Mouse (Mus musculus): ENCODE data around the gene Dpp9. TPM values are rescaled to one million over a fixed set of nuclear protein-coding genes. Genes with fewer than 3 reads are reported as not detected.

Dpp9 gene
- polyA plus RNA-seq, 1 experiment from 2014 or later = 19.6 TPM

- Histone ChIP-seq H3K36me3 (no peaks in the 10 kb centered on the region), H3K9ac (no peak overlapping the region), H3K4me3 (replicated peaks) (no peak overlapping the region), H3K4me1 (replicated peaks) (peaks cover 28% of the 10 kb centered on the region), H3K27ac (no peak overlapping the region), H3K4me2 (no peak overlapping the region), H3K9me3 (replicated peaks) (no peaks in the 10 kb centered on the region), H3K27me3 (peaks cover 50% of the 10 kb centered on the region)
- ATAC-seq (ENCODE audit: low read depth) (no peak), DNase-seq (peak; percentile 30)
- 1% methylated on average over 9 of the region's 9 CpGs for WGBS (ENCODE audit: insufficient replicate concordance)
These were observed 59.0 kb downstream of the Dpp9 start for GRCm38 (mm10) chr17:56159729-56160128.

GRCm38 (mm10) chr17:56153643-56154042 is 65.1 kb downstream of the Dpp9 start:
- Histone ChIP-seq H3K4me3 (replicated peaks) (no peak overlapping the region), H3K9me3 (replicated peaks) (no peaks in the 10 kb centered on the region), H3K27me3 (peaks cover 73% of the 10 kb centered on the region), H3K4me2 (no peak overlapping the region), H3K36me3 (no peaks in the 10 kb centered on the region), H3K9ac (no peak overlapping the region), H3K4me1 (replicated peaks) (peaks cover 12% of the 10 kb centered on the region), H3K27ac (no peak overlapping the region)
- no peak for DNase-seq
- 41% methylated on average over 9 of the region's 9 CpGs for WGBS (ENCODE audit: insufficient replicate concordance)
- ATAC-seq (ENCODE audit: low read depth) = peak; percentile 63

- no peaks in the 10 kb centered on the region for H3K36me3 ChIP-seq
- no peak overlapping the region for H3K27ac ChIP-seq
- no peak overlapping the region for H3K9ac ChIP-seq
- no peak for ATAC-seq (ENCODE audit: low read depth)
- H3K4me3 ChIP-seq (replicated peaks) = no peak overlapping the region
- H3K27me3 ChIP-seq = peaks cover 78% of the 10 kb centered on the region
- WGBS (ENCODE audit: insufficient replicate concordance) = 44% methylated on average over 2 of the region's 2 CpGs
- H3K9me3 ChIP-seq (replicated peaks) = no peaks in the 10 kb centered on the region
- no peak overlapping the region for H3K4me2 ChIP-seq
- peaks cover 15% of the 10 kb centered on the region for H3K4me1 ChIP-seq (replicated peaks)
- DNase-seq = no peak
These were observed 68.8 kb downstream of the Dpp9 start for GRCm38 (mm10) chr17:56149897-56150296.

- peak overlapping the region; percentile 19; the same call in 1 of the 2 replicates for H3K4me2 ChIP-seq
- no peaks in the 10 kb centered on the region for H3K9me3 ChIP-seq (replicated peaks)
- H3K27me3 ChIP-seq = peaks cover 82% of the 10 kb centered on the region
- H3K36me3 ChIP-seq = no peaks in the 10 kb centered on the region
- peaks cover 15% of the 10 kb centered on the region for H3K4me1 ChIP-seq (replicated peaks)
- no peak overlapping the region for H3K4me3 ChIP-seq (replicated peaks)
- H3K27ac ChIP-seq = no peak overlapping the region
- DNase-seq (no peak), ATAC-seq (ENCODE audit: low read depth) (no peak)
- no peak overlapping the region for H3K9ac ChIP-seq
- WGBS (ENCODE audit: insufficient replicate concordance) = 6% methylated on average over 30 of the region's 30 CpGs
These were observed 69.7 kb downstream of the Dpp9 start for GRCm38 (mm10) chr17:56148790-56149618.

GRCm38 (mm10) chr17:56148280-56148679 is 70.4 kb downstream of the Dpp9 start:
- ATAC-seq (ENCODE audit: low read depth) (no peak), DNase-seq (no peak)
- 17% methylated on average over 9 of the region's 9 CpGs for WGBS (ENCODE audit: insufficient replicate concordance)
- Histone ChIP-seq H3K4me2 (0 out of 2 replicates have a peak overlapping the region, but pooled peaks have one; percentile 19), H3K4me3 (replicated peaks) (no peak overlapping the region), H3K4me1 (replicated peaks) (peaks cover 12% of the 10 kb centered on the region), H3K9ac (no peak overlapping the region), H3K9me3 (replicated peaks) (no peaks in the 10 kb centered on the region), H3K27ac (no peak overlapping the region), H3K27me3 (peaks cover 85% of the 10 kb centered on the region), H3K36me3 (no peaks in the 10 kb centered on the region)

GRCm38 (mm10) chr17:56147420-56147819 is 71.3 kb downstream of the Dpp9 start:
- no peak overlapping the region for H3K4me2 ChIP-seq
- no peaks in the 10 kb centered on the region for H3K36me3 ChIP-seq
- no peak overlapping the region for H3K27ac ChIP-seq
- peaks cover 12% of the 10 kb centered on the region for H3K4me1 ChIP-seq (replicated peaks)
- H3K4me3 ChIP-seq (replicated peaks) = no peak overlapping the region
- ATAC-seq (ENCODE audit: low read depth) (no peak), DNase-seq (no peak)
- 45% methylated on average over 12 of the region's 12 CpGs for WGBS (ENCODE audit: insufficient replicate concordance)
- H3K27me3 ChIP-seq = peaks cover 89% of the 10 kb centered on the region
- H3K9me3 ChIP-seq (replicated peaks) = no peaks in the 10 kb centered on the region
- H3K9ac ChIP-seq = no peak overlapping the region

GRCm38 (mm10) chr17:56146131-56146530 is 72.6 kb downstream of the Dpp9 start:
- Histone ChIP-seq H3K4me2 (no peak overlapping the region), H3K27me3 (peaks cover 99% of the 10 kb centered on the region), H3K4me1 (replicated peaks) (peaks cover 24% of the 10 kb centered on the region), H3K9me3 (replicated peaks) (no peaks in the 10 kb centered on the region), H3K36me3 (no peaks in the 10 kb centered on the region), H3K27ac (no peak overlapping the region), H3K4me3 (replicated peaks) (no peak overlapping the region), H3K9ac (no peak overlapping the region)
- 26% methylated on average over 9 of the region's 9 CpGs for WGBS (ENCODE audit: insufficient replicate concordance)
- DNase-seq = no peak
- ATAC-seq (ENCODE audit: low read depth) = no peak

- ATAC-seq (ENCODE audit: low read depth) (no peak), DNase-seq (no peak)
- WGBS (ENCODE audit: insufficient replicate concordance) = 68% methylated on average over 9 of the region's 9 CpGs
- Histone ChIP-seq H3K27ac (no peak overlapping the region), H3K4me2 (no peak overlapping the region), H3K9ac (no peak overlapping the region), H3K36me3 (no peaks in the 10 kb centered on the region), H3K27me3 (peaks cover 99% of the 10 kb centered on the region), H3K4me1 (replicated peaks) (peaks cover 33% of the 10 kb centered on the region), H3K4me3 (replicated peaks) (no peak overlapping the region), H3K9me3 (replicated peaks) (no peaks in the 10 kb centered on the region)
These were observed 74.2 kb downstream of the Dpp9 start for GRCm38 (mm10) chr17:56144546-56144945.

GRCm38 (mm10) chr17:56141702-56142605 is 76.8 kb downstream of the Dpp9 start:
- peak overlapping the region; percentile 32 for H3K4me3 ChIP-seq (replicated peaks)
- 2% methylated on average over 37 of the region's 47 CpGs for WGBS (ENCODE audit: insufficient replicate concordance)
- no peak for DNase-seq
- peaks cover 37% of the 10 kb centered on the region for H3K4me1 ChIP-seq (replicated peaks)
- H3K4me2 ChIP-seq = peak overlapping the region; percentile 60
- H3K9me3 ChIP-seq (replicated peaks) = no peaks in the 10 kb centered on the region
- H3K27ac ChIP-seq = no peak overlapping the region
- no peak for ATAC-seq (ENCODE audit: low read depth)
- 0 out of 2 replicates have a peak overlapping the region, but pooled peaks have one; percentile 15 for H3K9ac ChIP-seq
- no peaks in the 10 kb centered on the region for H3K36me3 ChIP-seq
- H3K27me3 ChIP-seq = peaks cover 94% of the 10 kb centered on the region

- DNase-seq (no peak), ATAC-seq (ENCODE audit: low read depth) (peak; percentile 50)
- H3K36me3 ChIP-seq = no peaks in the 10 kb centered on the region
- peak within 1 kb of the TSS; percentile 85 for H3K4me2 ChIP-seq
- peak within 1 kb of the TSS; percentile 49 for H3K9ac ChIP-seq
- peak within 1 kb of the TSS; percentile 63 for H3K4me3 ChIP-seq (replicated peaks)
- no peaks in the 10 kb centered on the region for H3K9me3 ChIP-seq (replicated peaks)
- under 1% methylated on average over 79 of the region's 79 CpGs for WGBS (ENCODE audit: insufficient replicate concordance)
- peaks cover 75% of the 10 kb centered on the region for H3K27me3 ChIP-seq
- H3K4me1 ChIP-seq (replicated peaks) = peaks cover 42% of the 10 kb centered on the region
- H3K27ac ChIP-seq = no peak within 1 kb of the TSS
These were observed 78.7 kb downstream of the Dpp9 start, which contains the start of gene Sema6b for GRCm38 (mm10) chr17:56139858-56140595. Gene Sema6b, minus strand, starts transcription at chr17:56140343.

- Histone ChIP-seq H3K4me3 (replicated peaks) (peak overlapping the region; percentile 63), H3K36me3 (no peaks in the 10 kb centered on the region), H3K27me3 (peaks cover 69% of the 10 kb centered on the region), H3K4me1 (replicated peaks) (peaks cover 49% of the 10 kb centered on the region), H3K9ac (peak overlapping the region; percentile 49), H3K9me3 (replicated peaks) (no peaks in the 10 kb centered on the region), H3K27ac (no peak overlapping the region), H3K4me2 (peak overlapping the region; percentile 85)
- WGBS (ENCODE audit: insufficient replicate concordance) = 13% methylated on average over 17 of the region's 21 CpGs
- DNase-seq (no peak), ATAC-seq (ENCODE audit: low read depth) (no peak)
These were observed 79.3 kb downstream of the Dpp9 start for GRCm38 (mm10) chr17:56139355-56139754.

Data from liver, embryonic 13.5 days (tissue).